Mouse (Mus musculus) left cerebral cortex, postnatal 14 days (tissue): ENCODE data around the gene Ankdd1a. TPM values are rescaled to one million over a fixed set of nuclear protein-coding genes. Genes with fewer than 3 reads are reported as not detected.

Experiments
- DNase-seq, 2 experiments: peaks; one replicate each; pipeline ENCODE4 v3.0.0; 2021 to 2022; ENCODE audit warnings: low spot score in 2 of 2, mixed read lengths in 1 of 2
- intact Hi-C: fragments of 180-260 bp; cut with DNase I; formaldehyde crosslinking; loops from one replicate; pipeline ENCODE4 v1.15.1; 2025
- total RNA-seq, 2 experiments: library from RNA; stranded (reverse); gene quantifications; 2 replicates each; pipeline ENCODE4 v1.2.3; 2021

The Ankdd1a gene
- total RNA-seq, 2 experiments from 2014 or later = 3.1 TPM

DNA sequence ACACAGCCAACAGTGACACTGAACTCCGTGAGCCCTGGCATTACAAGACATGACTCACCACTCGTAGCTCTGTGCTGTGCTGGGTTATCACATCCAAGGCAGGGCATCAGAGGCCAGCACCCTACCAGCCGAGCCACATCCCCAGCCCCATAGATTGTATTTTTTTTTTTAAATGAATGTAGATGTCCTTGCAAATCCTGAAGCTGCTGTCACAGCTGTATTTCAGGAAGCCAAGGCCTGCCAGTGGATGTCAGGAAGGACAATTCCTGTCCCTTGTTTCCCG lies 26.4 kb upstream of the Ankdd1a start:
- DNase-seq = no peak
- intact Hi-C loops = no loop called here

DNA sequence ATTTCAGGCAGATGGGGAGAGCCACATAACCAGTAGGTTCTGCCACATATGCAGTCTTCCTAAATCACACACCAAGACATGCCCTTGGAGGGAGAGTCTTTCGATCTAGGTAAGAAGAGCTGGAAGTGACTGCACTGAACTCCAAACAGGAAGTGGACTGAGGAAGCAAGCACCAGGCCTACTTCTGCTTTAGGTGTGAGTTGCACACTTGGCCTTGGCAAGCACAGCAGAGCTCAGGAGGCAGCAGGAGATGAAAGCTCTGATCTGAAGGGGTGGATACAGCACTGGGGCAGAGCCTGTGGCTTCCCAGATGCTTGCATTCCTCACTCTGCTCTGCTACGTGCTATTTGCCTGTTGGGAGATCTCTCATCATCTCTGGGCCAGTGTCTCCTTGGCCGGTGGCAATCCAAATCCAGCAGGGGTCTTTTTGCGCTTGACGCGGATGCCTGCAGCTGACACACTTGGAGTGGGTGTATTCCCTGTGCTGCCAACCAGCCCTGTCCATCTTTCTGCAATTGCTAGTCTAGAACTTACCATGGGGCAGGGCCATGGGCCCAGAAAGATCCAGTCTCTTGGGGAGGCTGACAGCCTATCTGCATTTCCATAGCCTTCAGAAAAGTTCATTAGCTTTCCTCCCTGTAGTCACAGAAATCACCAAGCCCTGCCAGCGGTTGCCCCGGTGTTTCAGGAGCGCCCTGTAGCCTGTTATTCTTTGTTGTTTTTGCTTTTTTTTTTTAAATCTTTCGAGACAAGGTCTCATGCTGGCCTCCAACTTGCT lies 25.8 kb upstream of the Ankdd1a start:
- peak in 1 of 2 experiments; percentile 11 for DNase-seq
- intact Hi-C loops = no loop called here

GRCm38 (mm10) chr9:65542111-65542524 lies 22.1 kb upstream of the Ankdd1a start:
- DNase-seq = peak in 1 of 2 experiments; percentile 30
- intact Hi-C loops = no loop called here

DNA sequence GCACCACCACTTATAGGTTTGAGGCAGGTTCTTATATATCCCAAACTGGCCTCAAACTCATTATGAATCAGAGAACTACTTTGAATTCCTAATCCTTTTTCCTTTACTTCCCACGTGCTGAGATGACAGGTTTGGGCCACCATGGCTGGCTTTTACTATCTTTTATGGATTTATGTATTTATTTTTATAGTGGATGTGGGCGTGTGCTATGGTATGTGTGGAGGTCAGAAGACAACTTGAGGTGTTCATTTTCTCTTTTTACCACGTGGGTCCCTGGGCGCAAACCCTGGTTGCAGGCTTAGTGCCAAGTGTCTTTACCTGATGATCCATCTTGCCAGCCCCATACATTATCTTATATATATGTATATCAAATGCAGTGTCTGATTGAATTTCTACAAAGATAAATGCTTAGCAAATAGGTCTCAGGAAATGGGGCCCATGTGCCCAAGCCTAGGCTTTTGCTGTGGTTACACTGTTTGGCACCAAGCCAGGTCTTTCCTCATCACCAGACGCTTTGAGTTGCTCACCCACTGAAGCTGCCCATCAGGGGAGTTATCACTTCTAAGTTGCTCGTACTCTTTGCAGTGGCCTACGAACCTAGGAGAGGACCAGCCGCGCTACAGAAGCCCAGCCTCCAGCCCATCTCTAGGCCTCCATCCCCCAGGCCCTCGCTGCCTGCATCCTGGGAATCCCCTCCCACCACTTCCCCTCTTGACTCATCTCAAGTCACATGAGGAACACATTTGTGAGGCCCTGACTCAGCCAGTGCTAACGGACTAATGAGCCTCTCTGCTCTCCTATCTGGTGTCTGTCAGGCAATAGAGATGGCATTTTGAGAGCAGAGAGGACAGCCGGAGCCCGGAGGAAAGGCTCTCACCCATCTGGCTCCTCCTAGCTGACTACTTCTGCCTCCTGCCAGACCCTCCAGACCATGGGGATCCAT lies 21.4 kb upstream of the Ankdd1a start:
- intact Hi-C loops = no loop called here
- peak; percentile 22 to 27 for DNase-seq

DNA sequence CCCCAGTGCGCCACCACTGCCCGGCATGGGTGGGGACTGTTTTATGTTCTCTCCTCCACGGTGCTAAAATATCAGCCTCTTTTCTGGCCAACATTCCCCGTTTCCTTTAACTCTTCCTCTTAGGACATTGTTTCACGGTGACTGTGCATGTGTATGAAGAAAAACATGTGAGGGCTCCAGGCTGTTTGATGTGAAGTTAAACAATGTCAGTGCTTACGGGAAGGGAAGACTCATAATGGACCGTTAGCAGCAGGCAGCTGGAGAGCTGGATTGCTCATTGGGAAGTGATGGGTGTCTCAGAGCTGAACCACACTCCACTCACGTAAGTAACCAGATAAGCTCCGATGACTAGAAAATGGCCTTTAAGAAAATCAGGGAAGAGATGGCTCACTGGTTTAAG lies 19.7 kb upstream of the Ankdd1a start:
- DNase-seq = no peak
- intact Hi-C loops = no loop called here

DNA sequence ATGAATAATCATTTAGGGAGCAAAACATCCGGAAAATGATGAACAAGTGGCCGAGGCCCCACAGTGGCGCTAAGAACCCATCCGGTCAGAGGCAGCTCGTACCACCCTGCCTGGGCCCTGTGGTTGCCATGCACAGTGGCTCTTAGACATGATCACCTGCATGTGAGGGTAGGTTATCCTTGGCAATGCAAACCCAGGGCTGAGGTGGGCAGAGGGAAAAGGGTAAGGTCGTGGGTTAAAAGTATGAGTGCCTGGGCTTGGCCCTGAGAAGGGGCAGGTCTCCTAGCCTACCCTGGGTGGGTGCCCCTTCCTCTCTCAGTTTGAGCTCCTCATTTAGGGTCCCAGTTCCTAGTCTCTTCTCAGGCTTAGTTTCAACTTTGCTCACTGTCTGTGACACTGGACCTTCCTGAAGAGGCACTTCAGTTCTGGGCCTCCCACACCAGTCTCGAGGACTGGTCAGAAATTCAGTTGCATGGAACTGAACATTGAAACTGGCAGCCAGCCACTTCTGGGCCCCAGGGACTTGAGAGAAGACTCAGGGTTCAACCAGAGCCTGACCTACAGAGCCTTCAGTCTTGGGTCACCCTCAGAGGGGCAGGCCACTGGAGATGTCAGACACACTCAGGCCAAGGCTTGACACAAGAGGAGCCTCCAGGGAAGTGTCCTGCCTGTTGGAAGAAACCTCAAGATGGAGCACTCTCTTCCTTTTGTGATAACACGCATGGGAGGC lies 18.1 kb upstream of the Ankdd1a start:
- intact Hi-C loops = no loop called here

DNA sequence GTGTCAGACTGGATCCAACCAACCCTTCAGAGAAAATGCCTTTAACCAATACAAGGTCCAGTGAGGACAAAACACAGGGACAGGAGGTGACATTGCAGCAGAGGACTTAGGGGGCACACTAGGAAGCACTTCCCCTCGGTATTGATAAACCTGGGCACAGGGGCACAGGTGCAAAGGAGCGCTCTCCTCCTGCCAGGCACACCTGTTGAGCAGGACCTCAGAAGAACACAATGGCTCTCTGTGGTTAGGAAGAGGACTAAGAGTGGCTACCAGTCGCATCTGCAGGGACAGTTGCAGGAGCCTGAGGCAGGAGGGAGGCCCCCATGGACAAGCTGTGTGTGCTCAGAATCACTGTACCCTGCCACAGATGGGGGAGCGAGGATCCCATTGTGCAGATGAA lies 16.5 kb upstream of the Ankdd1a start:
- intact Hi-C loops = no loop called here

More for the DNA sequence above, 18.1 kb upstream of the Ankdd1a start:
- no peak for DNase-seq

DNA sequence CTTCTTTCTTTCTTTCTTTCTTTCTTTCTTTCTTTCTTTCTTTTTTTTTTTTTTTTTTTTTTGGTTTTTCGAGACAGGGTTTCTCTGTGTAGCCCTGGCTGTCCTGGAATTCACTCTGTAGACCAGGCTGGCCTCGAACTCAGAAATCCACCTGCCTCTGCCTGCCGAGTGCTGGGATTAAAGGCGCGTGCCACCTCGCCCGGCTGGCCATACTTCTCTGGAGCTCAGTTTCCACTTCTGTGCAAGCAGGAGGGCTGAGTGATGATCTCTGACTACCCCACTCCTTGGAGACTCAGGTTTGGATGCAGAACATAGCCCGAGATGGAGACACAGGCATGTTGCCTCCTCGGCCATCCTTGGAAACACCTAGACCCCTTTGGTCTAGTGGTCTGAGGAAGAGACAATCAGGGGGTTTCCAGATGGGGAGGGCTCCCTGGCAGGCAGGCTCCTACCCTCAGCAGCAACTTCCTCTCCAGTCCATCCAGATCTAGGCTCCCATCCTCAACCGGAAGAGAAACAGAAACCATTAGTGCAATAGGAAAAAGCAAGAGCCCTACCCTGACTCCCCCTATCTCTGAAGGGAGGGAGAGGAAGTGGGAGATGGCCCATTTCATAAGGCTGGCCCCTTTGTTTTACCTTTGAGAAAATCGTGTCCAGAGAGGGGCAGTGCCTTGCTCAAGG lies 15.9 kb upstream of the Ankdd1a start:
- DNase-seq = no peak
- intact Hi-C loops = no loop called here

More for the DNA sequence above, 16.5 kb upstream of the Ankdd1a start:
- no peak for DNase-seq

GRCm38 (mm10) chr9:65535191-65535722 lies 15.3 kb upstream of the Ankdd1a start:
- intact Hi-C loops = no loop called here

DNA sequence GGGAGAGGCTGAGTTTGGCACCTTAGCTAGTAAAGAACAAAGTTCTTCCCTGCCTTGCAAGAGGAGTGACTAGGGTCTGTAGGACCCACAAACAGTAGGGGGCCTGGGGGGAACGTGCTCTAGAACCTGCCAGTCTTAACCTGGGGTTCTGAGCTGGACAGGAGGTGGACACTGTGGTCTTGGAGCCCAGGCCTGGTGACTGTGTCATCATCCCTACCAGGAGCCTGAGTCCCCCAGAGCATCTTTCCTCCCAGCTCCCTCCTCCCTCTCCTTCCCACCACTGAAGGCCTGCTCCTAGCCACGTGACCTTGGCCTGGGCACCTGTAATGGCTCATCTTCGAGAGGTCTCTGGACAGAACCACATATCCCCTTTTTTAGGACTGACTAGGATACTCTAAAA lies 14.1 kb upstream of the Ankdd1a start:
- DNase-seq = no peak
- intact Hi-C loops = no loop called here

More at GRCm38 (mm10) chr9:65535191-65535722, 15.3 kb upstream of the Ankdd1a start:
- peak in 1 of 2 experiments; percentile 18 for DNase-seq

GRCm38 (mm10) chr9:65532986-65533385 lies 13.0 kb upstream of the Ankdd1a start:
- intact Hi-C loops = no loop called here
- DNase-seq = no peak

DNA sequence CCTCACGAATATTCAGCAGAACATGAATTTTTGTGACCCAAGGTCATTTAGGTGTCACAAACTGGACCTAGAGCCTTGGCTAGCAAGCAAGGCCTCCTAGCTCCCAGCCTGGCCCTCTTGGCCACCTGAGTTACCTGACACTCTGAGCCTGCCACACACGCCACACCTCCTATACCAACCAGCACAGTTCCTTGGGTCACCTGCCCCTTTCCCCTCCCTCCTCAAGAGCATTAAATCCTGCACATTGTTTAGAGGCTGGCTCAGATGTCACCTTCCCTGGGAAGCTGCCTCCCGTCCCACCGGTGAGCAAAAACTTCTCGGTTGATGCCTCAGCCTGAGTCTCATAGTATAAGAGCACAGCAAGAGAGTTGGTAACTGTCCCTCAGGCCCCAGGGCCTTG lies 11.3 kb upstream of the Ankdd1a start:
- no peak for DNase-seq
- intact Hi-C loops = no loop called here

DNA sequence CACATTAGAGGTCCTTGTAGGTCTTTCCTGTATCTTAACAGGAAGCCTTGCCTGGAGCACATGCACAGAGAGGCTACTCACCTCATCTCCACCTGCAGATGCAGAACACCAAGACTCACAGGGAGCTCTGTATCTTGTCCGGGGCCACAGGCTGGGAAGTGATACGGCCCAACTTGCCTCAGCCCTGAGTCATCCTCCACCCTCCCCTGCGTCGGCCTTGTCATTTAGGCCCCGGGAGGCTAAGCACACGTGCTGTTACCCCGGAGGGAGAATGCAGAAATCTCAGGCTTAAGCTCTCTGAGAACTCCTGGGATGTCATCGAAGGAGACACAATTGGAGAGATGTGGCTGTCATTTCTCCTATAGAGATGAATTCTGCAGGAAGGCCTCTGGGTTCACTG lies 9.7 kb upstream of the Ankdd1a start:
- intact Hi-C loops = loop anchor here (5.0 kb wide), 1 partner anchor 133 kb away; no protein-coding TSS in a partner anchor
- DNase-seq = no peak

DNA sequence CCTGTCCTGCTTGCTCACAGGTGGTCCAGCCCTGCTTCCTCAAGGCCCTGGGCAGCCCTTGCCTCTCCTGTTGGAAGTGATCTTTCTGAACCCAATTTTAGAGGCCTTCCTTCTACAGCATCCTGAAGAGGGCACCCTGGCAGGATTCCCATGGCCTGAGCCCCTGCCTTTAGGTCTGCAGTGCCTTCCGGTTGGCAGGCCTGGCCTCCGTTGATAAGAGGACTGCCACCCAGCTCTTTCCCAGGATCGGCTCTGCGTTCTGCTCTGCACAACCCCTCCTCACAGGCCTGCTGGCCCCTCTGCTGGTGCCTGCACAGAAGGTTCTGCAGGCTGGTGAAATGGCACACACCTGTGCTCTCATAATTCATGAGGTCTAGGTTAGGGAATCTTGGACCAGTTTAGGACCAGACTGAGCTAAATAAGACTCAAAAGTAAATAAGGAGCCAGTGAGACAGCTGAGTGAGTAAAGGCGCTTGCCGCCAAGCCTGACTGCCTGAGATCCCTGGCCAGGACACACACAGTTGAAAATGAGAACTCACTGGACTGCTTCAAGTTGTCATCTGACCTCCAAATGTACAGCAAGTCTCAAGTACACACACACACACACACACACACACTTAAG lies 8.5 kb upstream of the Ankdd1a start:
- intact Hi-C loops = loop anchor here (5.0 kb wide), 1 partner anchor 134 kb away; no protein-coding TSS in a partner anchor
- no peak for DNase-seq

- DNase-seq = no peak
- intact Hi-C loops = loop anchor here (2.0 to 5.0 kb wide), 2 partner anchors 55 to 137 kb away; partner anchors contain the start of gene Plekho2
Observed at GRCm38 (mm10) chr9:65525445-65526195, 5.6 kb upstream of the Ankdd1a start.

GRCm38 (mm10) chr9:65523611-65524364 lies 3.8 kb upstream of the Ankdd1a start:
- peak; percentile 82 to 86 for DNase-seq

GRCm38 (mm10) chr9:65520505-65520876 lies 498 bp upstream of the Ankdd1a start:
- DNase-seq = peak; percentile 26 to 41
- intact Hi-C loops = no loop called here

More at GRCm38 (mm10) chr9:65523611-65524364, 3.8 kb upstream of the Ankdd1a start:
- intact Hi-C loops = loop anchor here (2.0 kb wide), 1 partner anchor 57 kb away; the partner anchor contains the start of gene Plekho2
